Mouse (Mus musculus) ES-Bruce4 (cell line): Measurements from ENCODE around the gene Scrg1. TPM values are rescaled to one million over a fixed set of nuclear protein-coding genes. Genes with fewer than 3 reads are reported as not detected.

Source experiments
- H3K27ac ChIP-seq: 2 replicates; pipeline ENCODE4 v1.5.1; 2012; ENCODE audit warnings: low read length, inconsistent platforms; ENCODE audit not compliant: insufficient read depth
- H3K27me3 ChIP-seq: 2 replicates; pipeline ENCODE4 v1.6.1; 2012; ENCODE audit warnings: mild to moderate bottlenecking, low read length, inconsistent platforms; ENCODE audit not compliant: control insufficient read depth, poor library complexity, insufficient read depth, severe bottlenecking
- H3K36me3 ChIP-seq: 2 replicates; pipeline ENCODE4 v1.6.1; 2012; ENCODE audit warnings: inconsistent platforms, mild to moderate bottlenecking, low read length, moderate library complexity; ENCODE audit not compliant: control insufficient read depth, poor library complexity, insufficient read depth, severe bottlenecking
- H3K4me1 ChIP-seq: one replicate; pipeline ENCODE4 v1.8.1; 2011; ENCODE audit warnings: low read length; ENCODE audit not compliant: control insufficient read depth, insufficient read depth
- H3K4me3 ChIP-seq: 2 replicates; pipeline ENCODE4 v1.5.1; 2011; ENCODE audit warnings: low read depth, mild to moderate bottlenecking, low read length
- H3K9ac ChIP-seq: 2 replicates; pipeline ENCODE4 v1.6.1; 2012; ENCODE audit warnings: low read depth, mild to moderate bottlenecking, inconsistent platforms; ENCODE audit not compliant: poor library complexity, severe bottlenecking
- H3K9me3 ChIP-seq: replicated peaks from 2 replicates; pipeline ENCODE4 v1.6.1; 2012; ENCODE audit warnings: mild to moderate bottlenecking, low read length, inconsistent platforms; ENCODE audit not compliant: control insufficient read depth, poor library complexity, insufficient read depth, severe bottlenecking
- CTCF ChIP-seq: IDR thresholded peaks from one replicate; pipeline ENCODE4 v1.8.1; 2011; ENCODE audit warnings: low read depth, low read length
- EP300 ChIP-seq: IDR thresholded peaks from 2 replicates; pipeline ENCODE4 v1.6.1; 2011; ENCODE audit warnings: low read depth, low read length; ENCODE audit not compliant: insufficient read depth
- POLR2A ChIP-seq: IDR thresholded peaks from one replicate; pipeline ENCODE4 v1.8.1; 2011; ENCODE audit warnings: low read length; ENCODE audit not compliant: insufficient read depth
- polyA plus RNA-seq: library from polyadenylated mRNA; stranded (reverse); fragments of >200 nt; gene quantifications from 2 replicates; pipeline ENCODE4 v1.2.4, GENCODE M21; 2011; ENCODE audit warnings: low read depth; ENCODE audit not compliant: missing spikeins, insufficient read depth, insufficient read length

The Scrg1 gene
- polyA plus RNA-seq, 1 experiment: not detected

- Histone ChIP-seq H3K9ac (no peak overlapping the region), H3K36me3 (peaks cover 45% of the 10 kb centered on the region), H3K9me3 (peaks cover 7% of the 10 kb centered on the region; the same call in 1 of the 2 replicates), H3K27me3 (no peaks in the 10 kb centered on the region), H3K27ac (no peak overlapping the region), H3K4me3 (no peak overlapping the region), H3K4me1 (no peaks in the 10 kb centered on the region)
- no peak for TF ChIP-seq EP300
- TF ChIP-seq POLR2A: no peak
- no peak for TF ChIP-seq CTCF
Measured at GRCm38 (mm10) chr8:57517723-57518122, 62.0 kb downstream of the Scrg1 start.

DNA sequence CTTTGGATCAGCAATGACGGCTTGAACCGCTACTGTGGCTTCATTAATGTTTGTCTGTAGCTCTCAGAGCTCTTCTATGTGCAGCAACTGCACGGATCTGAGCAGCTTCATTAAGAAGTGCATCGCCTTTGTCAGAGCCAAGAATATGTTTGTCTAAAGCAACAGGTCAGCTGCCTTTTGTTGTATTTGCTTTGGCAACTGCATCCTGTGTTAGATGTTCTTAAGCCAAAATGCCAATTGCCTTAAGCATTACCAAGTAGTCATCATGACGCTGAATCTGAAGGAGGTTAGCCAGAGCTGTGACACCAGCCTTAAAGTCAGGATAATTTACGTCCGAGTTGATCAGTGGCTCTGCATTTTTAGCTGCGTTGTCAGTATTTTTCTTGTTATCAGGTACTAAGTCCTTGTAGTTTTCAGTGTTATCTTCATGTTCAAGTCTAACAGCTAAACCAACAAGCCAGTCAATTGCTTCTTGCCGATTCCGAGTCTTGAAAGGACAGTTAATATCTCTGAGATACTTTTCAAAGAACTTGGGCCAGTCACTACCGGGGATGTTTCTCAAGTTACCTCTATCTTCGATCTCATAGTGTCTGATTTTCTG is 64.6 kb downstream of the Scrg1 start:
- Histone ChIP-seq H3K9ac (no peak overlapping the region), H3K4me3 (no peak overlapping the region), H3K9me3 (peaks cover 18% of the 10 kb centered on the region), H3K36me3 (peaks cover 26% of the 10 kb centered on the region), H3K27ac (no peak overlapping the region), H3K27me3 (no peaks in the 10 kb centered on the region), H3K4me1 (no peaks in the 10 kb centered on the region)
- TF ChIP-seq EP300 (no peak), CTCF (no peak), POLR2A (no peak)

Other genes starting within 250 kb of the Scrg1 start
- 0.29 TPM in 1 of 2 replicates, not detected in the other for gene Hand2, start 134.9 kb upstream of the Scrg1 start, polyA plus RNA-seq
- 52.5 and 63.5 TPM in 2 replicates for gene Sap30, start 31.9 kb downstream of the Scrg1 start, polyA plus RNA-seq
- gene Hmgb2, start 56.0 kb downstream of the Scrg1 start, polyA plus RNA-seq: 235 and 249 TPM in 2 replicates
- 26.1 and 27.4 TPM in 2 replicates for gene Galnt7, start 197.1 kb downstream of the Scrg1 start, polyA plus RNA-seq